Mouse (Mus musculus): ENCODE measurements around the gene Plcb4.

Gene Plcb4

DNA sequence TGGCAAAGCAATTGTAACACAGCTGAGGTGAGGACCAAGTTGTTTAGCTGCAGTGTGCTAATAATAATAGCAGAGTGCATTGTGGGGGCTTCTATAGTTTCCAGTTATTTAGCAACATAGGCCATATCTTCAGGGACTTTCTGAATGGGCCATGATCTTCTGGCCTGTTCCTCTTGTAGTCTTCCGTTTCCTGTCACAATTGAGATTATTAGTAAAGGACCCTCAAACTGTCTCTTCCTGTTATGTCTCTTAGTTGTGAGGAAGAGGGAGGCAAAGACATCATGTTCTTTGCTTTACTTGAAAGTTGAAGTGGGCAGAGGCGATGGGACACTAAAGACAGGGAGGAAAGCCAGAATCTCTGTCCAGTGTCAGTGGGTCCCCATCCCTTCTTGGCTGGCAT is 195.2 kb downstream of the Plcb4 start:
- in situ Hi-C loops (cut with MseI, MboI): no loop called here

DNA sequence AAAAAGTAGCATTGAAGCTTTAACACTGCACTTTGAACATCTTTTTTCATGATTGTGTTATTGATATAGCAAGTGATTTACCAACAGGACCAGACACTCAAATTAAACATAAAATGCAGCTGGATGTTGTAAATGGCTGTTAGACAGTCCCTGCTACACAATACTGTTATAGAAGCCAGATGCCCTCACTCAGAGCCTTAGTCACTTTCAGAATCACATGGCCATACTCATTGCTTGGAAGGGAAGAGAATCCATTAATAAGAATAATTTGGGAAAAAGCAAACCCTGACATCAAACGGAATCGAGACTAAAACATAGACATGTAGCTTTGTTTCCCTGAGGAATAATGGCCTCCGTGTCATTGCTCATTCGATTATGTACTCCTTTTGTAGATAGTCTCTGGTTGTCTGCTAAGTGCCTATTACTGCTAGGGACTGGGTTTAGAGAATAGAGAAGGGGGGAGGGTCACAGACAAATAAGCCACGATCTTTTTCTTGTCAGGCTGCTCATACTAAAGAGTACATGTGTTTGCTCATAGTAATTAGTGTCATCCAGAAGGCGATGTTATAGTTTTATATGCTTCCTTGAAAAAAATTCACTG is 197.2 kb downstream of the Plcb4 start:
- in situ Hi-C loops (cut with MseI, MboI): no loop called here

DNA sequence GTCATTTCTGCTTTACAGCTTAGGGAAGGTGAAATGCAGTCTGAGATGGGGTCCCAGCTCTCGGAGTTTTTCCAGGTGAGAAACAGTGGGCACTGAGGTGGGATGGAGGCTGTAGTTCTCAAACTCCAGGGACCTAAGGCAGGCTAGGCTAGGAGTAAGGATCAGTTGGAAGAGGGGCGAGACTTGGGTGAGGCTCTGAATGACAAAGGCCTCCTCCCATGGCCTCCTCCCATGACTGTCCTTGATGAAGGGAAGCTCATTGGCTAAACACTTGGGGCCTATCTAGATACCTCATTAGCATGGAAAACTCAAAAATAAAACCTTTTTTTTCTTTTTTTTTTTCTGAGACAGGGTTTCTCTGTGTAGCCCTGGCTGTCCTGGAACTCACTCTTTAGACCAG is 198.0 kb downstream of the Plcb4 start:
- in situ Hi-C loops (cut with MseI, MboI): no loop called here

DNA sequence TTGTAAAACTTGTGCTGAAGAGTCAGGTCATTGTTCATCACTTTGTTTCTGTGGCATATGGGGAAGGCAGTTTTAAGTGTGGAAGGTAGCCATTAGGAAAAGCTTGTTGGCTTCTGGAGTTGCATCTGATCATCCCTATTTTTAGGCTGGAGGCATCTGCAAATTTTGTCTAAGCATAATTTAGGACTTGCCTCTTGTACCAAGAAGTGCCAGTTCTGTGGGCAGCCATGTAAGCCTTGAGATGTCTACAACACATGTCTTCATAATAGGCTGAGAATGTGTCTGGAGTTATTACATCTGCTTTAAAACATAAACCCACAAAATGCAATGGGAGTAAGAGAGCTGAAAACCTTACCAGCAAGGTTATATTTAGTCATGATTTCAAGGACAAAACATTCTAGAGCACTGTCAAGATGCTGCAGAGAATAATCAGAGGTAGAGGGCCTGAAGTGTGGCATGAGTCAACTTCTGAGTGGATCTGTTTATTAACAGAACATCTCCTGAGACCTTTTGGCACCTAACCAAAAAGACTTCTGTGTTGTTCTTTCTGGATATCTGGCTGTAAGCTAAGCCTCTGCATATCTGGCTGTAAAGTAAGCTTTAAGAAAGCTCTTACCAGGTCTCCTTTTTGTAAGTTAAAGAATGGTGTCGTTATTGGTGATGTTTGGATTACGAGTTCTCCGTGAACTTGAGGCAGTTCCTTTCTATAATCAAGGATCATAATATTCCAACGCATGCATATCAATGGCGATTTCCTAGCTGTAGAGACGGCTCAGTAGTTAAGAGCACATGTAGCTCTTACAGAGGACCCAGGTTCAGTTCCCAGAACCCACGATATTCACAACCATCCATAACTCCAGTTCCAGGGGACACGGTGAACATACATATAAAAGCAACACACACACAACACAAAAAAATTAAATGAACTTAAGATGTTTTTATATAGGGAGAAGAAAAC is 203.0 kb downstream of the Plcb4 start:
- in situ Hi-C loops (cut with MseI, MboI): no loop called here

DNA sequence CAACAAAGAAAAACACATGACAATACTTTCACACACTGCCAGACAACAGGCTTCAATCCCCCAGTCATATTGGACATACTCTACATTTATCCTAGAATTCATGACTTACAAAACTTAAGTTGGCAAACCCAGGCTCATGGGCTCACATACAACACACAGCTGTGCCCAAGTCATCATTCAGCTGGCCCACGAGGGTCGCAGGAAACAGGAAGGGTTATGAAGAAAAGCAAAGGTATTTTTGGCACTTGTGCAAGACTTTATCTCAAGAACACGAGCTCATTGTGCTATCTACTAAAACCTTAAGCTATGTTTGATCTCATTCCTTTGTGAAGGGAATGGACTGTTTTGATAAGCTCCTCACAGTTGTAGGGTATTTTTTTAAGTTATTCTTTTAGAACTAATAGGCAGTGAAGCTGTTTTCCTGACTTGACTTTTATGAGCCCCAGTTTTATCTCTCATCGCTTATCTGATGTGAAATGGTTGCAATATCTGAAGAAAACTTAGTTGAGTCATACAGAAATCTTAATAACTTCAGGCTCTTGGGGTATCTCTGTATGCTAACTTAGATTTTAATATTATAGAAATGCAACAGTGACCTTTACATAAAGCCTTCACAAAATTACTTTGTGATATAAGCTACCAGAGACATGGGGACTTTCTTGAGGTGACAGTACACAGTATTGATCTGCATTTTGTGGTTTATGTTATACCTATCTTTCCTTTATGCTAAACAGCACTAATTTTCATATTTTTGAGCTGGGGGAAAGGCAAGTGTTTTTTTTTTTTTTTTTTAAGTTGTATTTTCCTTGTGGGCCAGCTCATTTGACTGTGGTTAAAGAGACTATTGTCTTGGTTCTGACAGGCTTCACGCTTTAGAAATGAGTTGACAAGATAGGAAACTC is 203.9 kb downstream of the Plcb4 start:
- in situ Hi-C loops (cut with MseI, MboI): no loop called here

DNA sequence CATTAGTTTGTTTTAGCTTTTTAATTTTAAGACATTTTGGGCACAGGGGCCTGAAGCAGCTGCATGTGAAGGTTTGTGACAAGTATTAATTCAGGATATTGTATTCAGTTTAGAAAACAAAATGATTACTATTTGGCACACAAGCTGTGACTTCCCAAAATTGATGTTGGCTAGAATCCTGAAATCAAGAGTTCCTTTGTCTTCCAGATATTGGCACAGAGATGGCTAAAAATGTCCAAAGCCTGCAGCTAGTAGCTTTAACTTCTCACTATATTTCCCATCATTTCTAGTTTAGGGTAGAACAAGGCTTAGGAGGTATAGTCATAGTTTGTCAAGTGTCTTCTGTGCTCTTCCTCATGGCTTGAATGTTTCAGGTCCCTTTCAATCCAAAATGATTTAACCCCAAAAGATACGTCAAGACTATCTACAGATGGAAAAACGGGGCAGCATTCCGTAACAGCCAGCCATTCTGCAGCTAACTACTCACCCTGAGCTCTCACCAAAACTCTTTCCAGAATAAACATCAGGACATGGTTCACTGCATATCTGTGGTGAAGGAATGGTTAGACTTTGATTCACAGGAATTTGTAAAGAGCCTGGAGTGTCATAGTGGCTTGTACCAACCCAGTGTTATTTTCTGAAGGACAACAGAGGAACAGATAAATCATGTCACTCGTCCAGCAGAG is 204.7 kb downstream of the Plcb4 start:
- in situ Hi-C loops (cut with MseI, MboI): no loop called here

DNA sequence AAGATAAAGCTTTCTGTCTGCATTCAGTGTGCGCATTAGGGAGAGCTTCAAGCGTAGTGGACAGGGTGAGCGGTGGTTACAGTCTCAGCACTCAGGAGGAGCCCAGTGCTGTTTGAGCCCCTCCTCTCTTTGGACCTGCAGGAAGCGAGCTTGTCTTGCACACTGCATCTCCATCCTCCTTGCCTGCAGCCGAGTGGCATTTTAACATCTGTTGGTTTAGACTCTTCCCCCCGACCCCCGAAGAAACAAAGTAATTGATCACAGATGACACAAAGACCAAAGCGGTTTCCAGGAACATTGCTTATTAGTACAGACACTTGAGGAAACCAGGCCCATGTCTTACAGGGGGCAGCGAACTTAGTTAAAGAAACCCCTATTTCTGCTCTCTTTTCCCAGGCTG is 207.6 kb downstream of the Plcb4 start:
- in situ Hi-C loops (cut with MseI, MboI): no loop called here

DNA sequence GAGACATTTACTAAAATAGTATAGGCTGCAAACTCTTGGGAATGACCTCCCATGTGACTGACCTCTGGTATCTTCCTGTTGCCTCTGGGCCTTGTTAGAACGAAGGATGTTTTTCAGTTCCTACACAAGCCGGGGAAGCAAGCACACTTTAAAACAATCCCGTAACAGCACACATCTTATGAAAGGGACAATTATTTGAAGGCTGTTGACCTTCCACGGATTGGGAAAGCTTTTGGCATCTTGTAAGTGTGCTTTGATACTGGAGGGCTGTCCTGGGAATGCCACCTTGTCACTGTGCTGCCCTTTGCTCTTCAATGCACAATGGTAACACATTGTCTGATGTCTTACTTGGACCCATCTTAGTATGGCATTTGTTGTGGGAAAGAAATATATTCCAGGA is 208.0 kb downstream of the Plcb4 start:
- in situ Hi-C loops (cut with MseI, MboI): no loop called here

DNA sequence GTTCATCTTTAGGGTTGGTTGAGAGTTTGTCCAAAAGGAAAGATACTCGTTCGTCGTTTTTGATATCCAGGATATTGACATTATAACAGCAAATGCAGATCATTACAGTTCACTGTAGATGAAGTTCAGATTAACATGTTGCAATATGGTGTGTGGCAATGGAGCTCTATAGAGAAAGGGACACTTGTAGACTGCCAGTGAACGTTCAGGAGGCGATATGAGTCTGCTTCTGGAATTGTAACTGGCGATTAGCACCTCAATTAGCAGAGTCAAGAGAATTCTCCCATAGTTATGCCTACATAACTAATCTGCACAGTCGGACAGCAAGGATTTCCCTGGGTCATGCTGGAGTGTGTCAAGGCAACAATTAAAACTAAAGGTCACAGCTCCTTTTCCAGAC is 210.8 kb downstream of the Plcb4 start:
- in situ Hi-C loops (cut with MseI, MboI): no loop called here

DNA sequence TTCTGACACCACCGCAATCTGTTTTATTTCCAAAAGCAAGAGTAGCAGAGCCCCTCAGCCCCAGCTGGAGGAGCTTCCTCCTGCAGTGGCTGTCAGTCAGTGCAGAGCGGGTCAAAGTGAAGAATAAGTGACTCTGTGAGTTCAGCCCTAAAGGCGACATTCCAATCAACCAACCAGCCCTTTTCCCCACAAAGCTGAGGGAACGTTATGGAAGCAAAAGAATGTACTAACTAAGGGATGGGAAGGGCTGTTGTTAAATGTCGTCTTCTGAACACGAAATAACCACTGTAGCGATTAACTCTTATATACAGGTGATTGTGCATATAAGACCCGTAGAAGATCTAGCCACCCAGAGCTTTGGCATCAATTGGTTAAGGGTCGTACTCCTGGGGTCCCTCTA is 214.3 kb downstream of the Plcb4 start:
- in situ Hi-C loops (cut with MseI, MboI): no loop called here

DNA sequence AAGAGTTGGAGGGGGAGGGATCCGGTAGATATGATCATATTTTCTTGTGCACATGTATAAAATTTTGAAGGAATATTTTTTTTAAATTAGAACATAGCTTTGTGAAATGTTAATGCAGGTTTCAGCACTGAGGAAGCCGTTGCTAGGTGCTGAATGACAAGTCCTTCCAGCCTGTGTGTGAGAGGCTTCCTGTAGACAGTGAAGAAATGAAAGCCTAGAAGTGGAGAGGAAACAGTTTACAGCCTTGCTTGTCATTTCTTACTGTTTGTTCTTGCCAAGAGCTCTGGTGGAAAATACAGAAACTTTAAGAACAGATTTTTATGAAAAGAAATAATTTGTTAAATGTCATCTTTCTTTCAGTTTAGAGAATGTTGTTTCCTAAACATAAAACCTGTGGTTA is 214.9 kb downstream of the Plcb4 start:
- in situ Hi-C loops (cut with MseI, MboI): no loop called here

DNA sequence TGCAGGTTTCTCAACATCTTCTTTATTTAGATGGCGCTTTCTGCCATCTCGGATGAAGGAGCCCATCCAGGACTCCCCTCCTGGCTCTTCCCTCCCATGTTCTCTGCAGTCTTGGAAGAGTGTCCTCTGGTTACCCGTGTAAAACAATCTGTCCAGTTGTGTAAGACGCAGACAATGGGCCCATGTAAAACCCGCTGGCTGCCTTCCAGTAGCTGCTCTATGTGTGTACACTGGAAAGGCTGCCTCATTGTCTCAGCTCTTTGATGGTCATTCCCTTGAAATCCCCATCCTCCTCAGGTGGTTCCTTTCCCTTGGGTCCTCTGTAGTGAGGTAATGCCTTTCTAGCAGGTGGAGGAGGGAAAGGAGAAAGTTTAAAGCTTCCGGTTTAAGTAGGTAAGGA is 216.7 kb downstream of the Plcb4 start:
- in situ Hi-C loops (cut with MseI, MboI): no loop called here

DNA sequence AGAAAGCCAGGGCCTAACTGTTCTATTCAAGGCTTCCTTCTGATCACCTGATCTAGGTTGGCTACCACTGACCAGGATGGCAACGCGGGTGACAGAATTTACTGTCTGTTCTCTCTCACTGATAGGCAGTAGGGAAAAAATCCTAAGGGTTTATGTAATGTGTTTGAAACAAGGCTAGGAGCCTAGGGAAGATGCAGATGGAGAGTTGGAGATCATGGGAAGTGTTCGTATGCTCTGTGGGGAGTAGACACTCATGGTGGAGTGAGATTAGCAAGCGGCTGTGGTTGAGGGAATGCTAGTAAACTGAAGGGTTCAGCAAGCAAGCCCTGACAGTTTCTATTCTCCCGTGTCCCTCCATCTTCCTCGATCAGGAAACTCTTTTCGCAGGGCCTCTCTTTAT is 220.5 kb downstream of the Plcb4 start:
- in situ Hi-C loops (cut with MseI, MboI): no loop called here

DNA sequence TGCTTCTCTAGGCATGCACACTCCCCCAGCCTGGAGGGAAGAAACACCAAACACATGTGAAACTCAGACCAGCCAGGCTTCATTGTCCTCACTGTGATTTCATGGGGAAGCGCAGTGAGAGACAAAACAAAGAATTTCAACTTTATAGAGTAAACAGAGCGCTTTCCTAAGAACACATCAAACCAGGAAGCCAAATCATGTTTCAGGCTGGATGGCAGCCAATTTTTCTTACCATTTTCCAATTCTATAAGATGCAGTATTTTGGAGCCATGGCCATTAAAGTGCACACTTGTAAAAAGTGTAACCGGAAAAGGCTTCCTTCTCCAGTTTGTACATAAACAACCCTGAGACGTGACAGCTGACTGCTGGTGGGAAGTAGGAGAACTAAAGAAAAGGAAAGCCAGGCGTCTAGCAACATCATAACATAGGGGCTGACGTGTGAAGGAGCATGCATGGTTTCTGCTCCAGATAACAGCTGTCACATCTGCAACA is 221.5 kb downstream of the Plcb4 start:
- in situ Hi-C loops (cut with MseI, MboI): no loop called here

DNA sequence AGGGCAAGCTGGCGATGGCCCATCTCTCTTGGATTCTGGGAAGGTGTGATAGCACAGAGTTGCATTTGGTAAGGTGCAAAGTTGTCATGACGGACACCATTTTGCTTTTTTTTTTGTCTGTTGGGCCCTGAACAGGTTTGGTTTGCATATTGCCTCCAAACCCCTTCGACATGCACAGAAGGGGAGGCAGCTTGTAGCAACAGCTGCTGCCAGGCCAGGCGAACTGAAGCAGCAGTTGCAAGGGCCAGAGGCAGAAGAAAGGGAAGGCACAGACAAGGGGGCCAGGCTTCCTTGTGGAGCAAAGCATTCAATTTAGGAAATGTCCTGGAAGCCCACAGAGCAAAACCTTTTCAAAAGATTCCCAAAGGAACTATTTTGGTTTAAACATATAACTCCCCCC is 224.5 kb downstream of the Plcb4 start:
- in situ Hi-C loops (cut with MseI, MboI): no loop called here

DNA sequence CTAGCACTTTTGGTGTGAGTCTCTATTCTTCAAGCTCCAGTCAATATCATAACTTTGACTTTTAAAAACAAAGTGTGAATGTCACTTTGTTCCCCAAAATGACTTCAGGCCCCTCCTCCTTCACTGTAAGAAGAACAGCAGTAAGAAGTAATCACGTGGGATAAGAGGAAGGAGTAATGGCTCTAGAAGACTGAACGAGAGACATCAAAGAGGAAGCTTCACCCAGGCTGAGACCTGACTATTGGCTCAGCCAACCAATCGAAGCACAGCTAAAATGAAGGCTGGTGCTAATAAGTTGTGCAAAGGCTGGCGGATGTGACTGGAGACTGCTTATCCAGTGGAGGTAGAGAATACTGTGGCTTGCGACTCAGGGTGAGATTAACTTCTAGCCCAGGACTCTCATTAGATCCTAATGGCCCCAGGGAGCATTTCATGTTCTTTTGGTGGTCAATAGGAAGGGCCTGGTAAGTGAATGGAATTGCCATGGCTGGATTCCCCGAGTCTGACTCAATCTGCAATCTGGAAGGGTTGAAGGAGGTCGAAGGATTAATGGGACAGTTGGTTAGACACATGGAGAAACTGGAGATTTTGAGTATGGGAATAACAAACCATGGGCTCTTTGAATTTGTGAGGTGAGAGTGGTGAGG is 225.8 kb downstream of the Plcb4 start:
- in situ Hi-C loops (cut with MseI, MboI): no loop called here

DNA sequence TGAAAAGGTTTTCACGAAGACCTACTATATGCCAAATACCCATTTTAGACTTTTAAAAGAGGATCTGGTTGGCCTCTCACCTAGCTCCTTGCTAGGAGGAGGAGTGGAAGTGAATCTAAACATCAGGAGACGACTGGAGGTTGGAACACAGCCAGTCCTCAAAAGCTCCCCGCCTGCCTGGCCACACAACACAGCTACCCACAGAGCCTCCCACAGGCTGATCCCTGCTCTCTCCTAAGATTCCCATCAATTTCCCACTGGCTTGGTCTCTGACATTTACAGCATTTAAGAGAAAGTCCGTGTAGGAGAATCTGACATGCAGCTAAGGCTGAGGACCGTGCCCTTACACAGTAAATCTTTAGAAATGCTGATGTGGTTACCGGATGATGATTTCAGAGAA is 226.8 kb downstream of the Plcb4 start:
- in situ Hi-C loops (cut with MseI, MboI): no loop called here

DNA sequence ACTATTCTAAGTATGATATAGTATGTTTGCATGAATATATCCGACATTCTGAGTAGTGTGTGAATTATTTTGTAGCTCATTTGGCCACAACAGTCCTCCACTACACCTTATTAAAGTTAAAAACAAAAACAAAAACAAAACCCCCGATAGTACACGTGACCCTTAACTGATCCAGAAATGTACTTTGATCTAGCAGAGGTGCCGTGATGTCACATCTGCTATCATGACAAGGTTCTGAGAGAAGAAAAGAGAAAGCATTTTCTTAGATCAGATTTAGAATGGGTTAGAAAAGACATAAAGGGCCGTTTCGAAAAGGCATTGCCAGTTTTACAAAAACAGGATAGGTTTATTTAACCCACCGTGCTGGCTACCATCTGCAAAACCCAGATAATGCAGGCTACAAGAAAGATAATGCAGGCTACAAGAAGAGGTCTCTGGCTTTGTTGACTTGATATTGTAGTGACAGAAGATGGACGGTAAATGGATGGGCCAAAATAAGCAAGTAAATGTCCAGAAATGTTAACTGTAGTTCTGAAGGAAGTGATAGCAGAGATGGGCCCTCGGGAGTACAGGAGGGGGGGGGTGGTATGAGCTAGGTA is 227.4 kb downstream of the Plcb4 start:
- in situ Hi-C loops (cut with MseI, MboI): no loop called here

DNA sequence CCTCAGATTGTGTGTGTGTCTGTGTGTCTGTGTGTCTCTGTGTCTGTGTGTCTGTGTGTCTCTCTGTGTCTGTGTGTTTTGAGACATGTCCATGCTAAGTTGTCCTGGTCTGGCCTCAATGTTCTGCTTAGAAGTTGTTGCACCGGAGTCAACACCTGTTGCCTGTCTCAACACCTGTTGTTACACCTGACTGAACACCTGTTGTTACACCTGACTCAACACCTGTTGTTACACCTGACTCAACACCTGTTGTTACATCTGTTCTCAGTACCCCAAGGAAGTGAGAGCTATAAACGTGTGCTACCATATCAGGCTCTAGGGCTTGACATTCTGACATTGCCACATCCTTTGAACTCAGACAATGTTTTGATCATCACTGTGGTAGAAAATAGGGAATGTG is 229.0 kb downstream of the Plcb4 start:
- in situ Hi-C loops (cut with MseI, MboI): no loop called here

DNA sequence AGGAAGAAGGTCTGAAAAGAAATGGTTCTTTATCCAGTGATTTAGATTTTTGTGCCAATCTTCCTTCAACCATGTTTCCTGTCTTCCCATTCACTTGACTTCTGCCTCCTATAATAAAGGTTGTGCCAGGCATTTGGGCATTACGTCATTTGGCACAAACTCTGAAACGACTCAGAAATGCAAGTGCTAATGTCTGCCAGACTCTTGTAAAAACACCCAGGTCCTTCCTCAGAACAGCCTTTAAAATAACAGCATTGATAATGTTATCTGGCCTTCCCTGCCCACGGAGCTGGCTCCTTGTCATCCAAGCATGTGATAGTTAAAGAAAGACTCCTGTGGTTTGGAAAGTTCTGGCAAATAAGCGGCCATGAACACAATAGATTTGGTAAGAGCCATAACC is 229.4 kb downstream of the Plcb4 start:
- in situ Hi-C loops (cut with MseI, MboI): no loop called here

DNA sequence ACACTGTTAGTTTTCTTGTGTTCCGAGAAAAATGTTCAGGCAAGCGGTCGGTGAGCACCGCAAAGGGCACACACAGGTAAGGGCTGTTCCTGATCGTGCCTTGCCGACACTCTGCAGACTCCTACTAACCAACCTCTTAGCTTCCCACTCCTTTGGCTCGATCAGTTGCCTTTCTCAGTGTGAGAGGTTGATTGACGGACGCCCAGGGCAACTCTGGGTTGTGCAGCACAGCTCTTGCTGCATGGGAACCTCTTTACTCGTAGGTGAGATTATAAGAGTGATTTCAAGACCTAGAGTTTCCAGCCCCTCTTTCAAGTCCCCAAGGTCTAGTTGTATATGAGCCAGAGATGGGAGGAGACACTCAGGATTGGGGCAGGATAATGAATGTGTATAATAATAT is 230.0 kb downstream of the Plcb4 start:
- in situ Hi-C loops (cut with MseI, MboI): no loop called here

Measured in mouse trophoblast stem cell (cell line).